Mouse (Mus musculus) forebrain, embryonic 11.5 days (tissue): ENCODE measurements around the gene Gm49601. TPM values are rescaled to one million over a fixed set of nuclear protein-coding genes. Genes with fewer than 3 reads are reported as not detected.

Experiments used
- ATAC-seq: fragments of 200-750 bp; cut with Nextera tagmentation; replicated peaks from 2 replicates; pipeline ENCODE4 v1.8.0; 2017; ENCODE audit warnings: moderate TSS enrichment; ENCODE audit not compliant: low FRiP score
- DNase-seq: peaks from one replicate; pipeline ENCODE4 v3.0.0-alpha.2; 2017; ENCODE audit warnings: low spot score
- H3K27ac ChIP-seq: fragments of 300-500 bp; sonication (generic); 2 replicates; pipeline ENCODE4 v1.5.1; 2014; ENCODE audit warnings: low read depth, low read length
- H3K27me3 ChIP-seq: fragments of 300-500 bp; sonication (generic); 2 replicates; pipeline ENCODE4 v1.6.1; 2014; ENCODE audit warnings: mild to moderate bottlenecking, low read length, mixed read lengths; ENCODE audit not compliant: control insufficient read depth, insufficient read depth
- H3K36me3 ChIP-seq: fragments of 300-500 bp; sonication (generic); 2 replicates; pipeline ENCODE4 v1.6.1; 2014; ENCODE audit warnings: mild to moderate bottlenecking, low read length, moderate library complexity, mixed read lengths; ENCODE audit not compliant: control insufficient read depth, insufficient read depth
- H3K4me1 ChIP-seq: fragments of 300-500 bp; sonication (generic); replicated peaks from 2 replicates; pipeline ENCODE4 v1.6.1; 2014; ENCODE audit warnings: low read length, mixed read lengths; ENCODE audit not compliant: control insufficient read depth, insufficient read depth
- H3K4me2 ChIP-seq: fragments of 300-500 bp; sonication (generic); 2 replicates; pipeline ENCODE4 v1.6.1; 2014; ENCODE audit warnings: low read depth, mild to moderate bottlenecking, low read length, moderate library complexity, mixed read lengths; ENCODE audit not compliant: severe bottlenecking
- H3K4me3 ChIP-seq: fragments of 300-500 bp; sonication (generic); 2 replicates; pipeline ENCODE4 v1.5.1; 2014; ENCODE audit warnings: low read depth, low read length
- H3K9ac ChIP-seq: fragments of 300-500 bp; sonication (generic); 2 replicates; pipeline ENCODE4 v1.6.1; 2014; ENCODE audit warnings: low read length
- H3K9me3 ChIP-seq: fragments of 300-500 bp; sonication (generic); 2 replicates; pipeline ENCODE4 v1.6.1; 2016; ENCODE audit warnings: low read length, mixed read lengths; ENCODE audit not compliant: control insufficient read depth
- whole genome bisulfite sequencing: fragments of 180-500 bp; shearing (Covaris S2); extraction: QIAGEN DNeasy Blood & Tissue Kit; methylation state at CpG from one replicate; pipeline ENCODE4 v1.1.7; 2014; 5-methylcytosine and 5-hydroxymethylcytosine counted together
- polyA plus RNA-seq: library from polyadenylated mRNA; unstranded; fragments of >200 nt; fragmentation: Nextera tagmentation; extraction: Ambion mirVana; gene quantifications from 2 replicates; pipeline ENCODE4 v1.2.1, GENCODE M21; 2014

Gene Gm49601
- polyA plus RNA-seq, 1 experiment from 2014 or later = 2.8 TPM

DNA sequence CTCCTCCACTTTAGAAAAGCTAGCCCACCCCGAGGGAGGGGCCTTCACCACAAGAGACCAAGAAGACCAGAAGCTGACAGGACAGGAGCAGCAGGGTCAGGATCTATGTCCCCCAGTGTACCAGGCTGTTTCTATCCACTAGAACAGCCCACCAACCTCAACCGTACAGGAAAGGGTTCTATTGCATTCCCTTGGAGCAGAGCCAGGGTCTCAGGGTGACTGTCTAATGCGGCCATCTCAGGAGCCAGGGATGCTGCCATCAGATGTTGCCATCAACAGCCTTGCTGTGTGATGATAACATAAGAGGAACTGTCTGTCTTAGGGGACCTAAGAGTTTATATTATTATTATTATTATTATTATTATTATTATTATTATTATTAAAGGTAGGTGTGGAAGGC, 49.2 kb downstream of the Gm49601 start:
- DNase-seq (no peak), ATAC-seq (no peak)
- no peak overlapping the region for H3K4me2 ChIP-seq
- H3K27ac ChIP-seq = no peak overlapping the region
- no peak overlapping the region for H3K4me3 ChIP-seq
- H3K9ac ChIP-seq = no peak overlapping the region
- 0 out of 2 replicates have a peak, but pooled peaks cover 5% of the 10 kb centered on the region for H3K4me1 ChIP-seq
- no peaks in the 10 kb centered on the region for H3K36me3 ChIP-seq
- H3K9me3 ChIP-seq = no peaks in the 10 kb centered on the region
- peaks cover 32% of the 10 kb centered on the region for H3K27me3 ChIP-seq
- 45% methylated on average over 3 of the region's 3 CpGs for WGBS

DNA sequence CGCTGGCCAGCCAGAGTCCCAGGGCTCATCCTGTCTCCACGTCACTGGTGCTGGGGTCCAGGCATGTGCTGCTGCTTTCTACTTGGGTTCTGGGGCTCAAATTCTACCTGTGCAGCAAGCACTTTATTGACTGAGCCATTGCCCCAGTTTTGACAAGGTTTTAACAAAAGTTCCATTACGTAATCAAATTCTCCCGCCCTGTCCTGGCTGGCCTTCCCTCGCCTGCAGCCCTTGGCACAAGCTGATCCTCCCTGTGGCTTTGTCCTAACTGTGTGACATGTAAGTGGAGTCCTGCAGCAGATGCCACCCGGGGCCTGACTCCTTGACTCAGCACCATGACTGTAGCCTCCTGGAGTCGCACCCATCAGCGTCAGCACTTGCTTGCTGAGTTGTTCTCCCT, 52.0 kb downstream of the Gm49601 start:
- Histone ChIP-seq H3K4me1 (0 out of 2 replicates have a peak, but pooled peaks cover 2% of the 10 kb centered on the region), H3K4me3 (no peak overlapping the region), H3K4me2 (no peak overlapping the region), H3K27me3 (peaks cover 3% of the 10 kb centered on the region; the same call in 1 of the 2 replicates), H3K27ac (no peak overlapping the region), H3K36me3 (no peaks in the 10 kb centered on the region), H3K9ac (no peak overlapping the region), H3K9me3 (no peaks in the 10 kb centered on the region)
- DNase-seq (no peak), ATAC-seq (no peak)
- WGBS = 68% methylated on average over 8 of the region's 8 CpGs

Other genes with a start within 250 kb of the Gm49601 start
- 24.8 and 26.7 TPM in 2 replicates for gene Txnrd2, start 200.0 kb downstream of the Gm49601 start, polyA plus RNA-seq
- 53.6 and 55.2 TPM in 2 replicates for gene Comt, start 199.6 kb downstream of the Gm49601 start, polyA plus RNA-seq
- 14.9 and 17.7 TPM in 2 replicates for gene Gnb1l, start 127.7 kb downstream of the Gm49601 start, polyA plus RNA-seq
- gene Rtl10, start 127.5 kb downstream of the Gm49601 start, polyA plus RNA-seq = 2.6 and 3.8 TPM in 2 replicates
- 0.83 and 1.3 TPM in 2 replicates for gene Tbx1, start 35.8 kb downstream of the Gm49601 start, polyA plus RNA-seq
- gene Gp1bb, start 4.0 kb downstream of the Gm49601 start, polyA plus RNA-seq = 5.3 and 6.0 TPM in 2 replicates
- gene Sept5, start 3.5 kb upstream of the Gm49601 start, polyA plus RNA-seq = 44.2 and 48.2 TPM in 2 replicates
- gene Cldn5, start 150.4 kb upstream of the Gm49601 start, polyA plus RNA-seq = 21.1 and 25.8 TPM in 2 replicates
- gene Ufd1, start 185.4 kb upstream of the Gm49601 start, polyA plus RNA-seq = 87.5 and 102 TPM in 2 replicates
- gene Cdc45, start 185.6 kb upstream of the Gm49601 start, polyA plus RNA-seq = 75.8 and 82.0 TPM in 2 replicates
- gene 2510002D24Rik, start 210.2 kb upstream of the Gm49601 start, polyA plus RNA-seq = 23.9 and 28.2 TPM in 2 replicates
- not detected in 2 replicates for gene Gm28539, start 210.2 kb upstream of the Gm49601 start, polyA plus RNA-seq